Mouse (Mus musculus) heart, embryonic 14.5 days (tissue): ENCODE measurements around the gene Tspyl3. TPM values are rescaled to one million over a fixed set of nuclear protein-coding genes. Genes with fewer than 3 reads are reported as not detected.

Source experiments
- polyA plus RNA-seq: library from polyadenylated mRNA; unstranded; fragments of >200 nt; fragmentation: Nextera tagmentation; extraction: Ambion mirVana; gene quantifications from 2 replicates; pipeline ENCODE4 v1.2.1, GENCODE M21; 2014

The Tspyl3 gene
- polyA plus RNA-seq, 1 experiment from 2014 or later, result 4.1 TPM

Other genes starting within 250 kb of the Tspyl3 start
- 78.2 and 85.4 TPM in 2 replicates for gene Pdrg1, start 210.0 kb downstream of the Tspyl3 start, polyA plus RNA-seq
- not detected in 2 replicates for gene Xkr7, start 193.6 kb downstream of the Tspyl3 start, polyA plus RNA-seq
- gene Ccm2l, start 159.5 kb downstream of the Tspyl3 start, polyA plus RNA-seq, result 6.5 and 7.9 TPM in 2 replicates
- gene Hck, start 117.0 kb downstream of the Tspyl3 start, polyA plus RNA-seq, result 1.9 and 2.5 TPM in 2 replicates
- 59.6 and 67.9 TPM in 2 replicates for gene Tm9sf4, start 64.1 kb downstream of the Tspyl3 start, polyA plus RNA-seq
- gene Plagl2, start 16.0 kb upstream of the Tspyl3 start, polyA plus RNA-seq, result 15.5 and 16.2 TPM in 2 replicates
- 5.9 and 6.6 TPM in 2 replicates for gene Pofut1, start 16.1 kb upstream of the Tspyl3 start, polyA plus RNA-seq
- gene Kif3b, start 66.0 kb upstream of the Tspyl3 start, polyA plus RNA-seq, result 3.8 and 4.5 TPM in 2 replicates
- 14.0 and 17.0 TPM in 2 replicates for gene Asxl1, start 120.4 kb upstream of the Tspyl3 start, polyA plus RNA-seq